Mouse (Mus musculus): ENCODE measurements around the gene Gnao1. TPM values are rescaled to one million over a fixed set of nuclear protein-coding genes. Genes with fewer than 3 reads are reported as not detected.

Gene Gnao1
- polyA plus RNA-seq (2015; fragmentation: Nextera tagmentation; extraction: Ambion mirVana), result 160 and 173 TPM in 2 replicates

- no peaks in the 10 kb centered on the region for H3K36me3 ChIP-seq
- peaks cover 34% of the 10 kb centered on the region for H3K4me1 ChIP-seq (replicated peaks)
- peak within 1 kb of the TSS; percentile 81 for H3K4me3 ChIP-seq
- no peaks in the 10 kb centered on the region for H3K9me3 ChIP-seq
- no peak; the same call in 1 of the 2 replicates for ATAC-seq (ENCODE audit: low read depth)
- WGBS, result 10% methylated on average over 9 of the region's 9 CpGs
- H3K9ac ChIP-seq, result peak within 1 kb of the TSS; percentile 95
- no peaks in the 10 kb centered on the region; the same call in 1 of the 2 replicates for H3K27me3 ChIP-seq
- H3K27ac ChIP-seq (replicated peaks), result peak within 1 kb of the TSS; percentile 98
- peak within 1 kb of the TSS; percentile 88 for H3K4me2 ChIP-seq
Measured at GRCm38 (mm10) chr8:93809686-93810027, at the start of gene Gnao1. Gene Gnao1 (plus strand): TSS chr8:93809966.

- no peak overlapping the region for H3K9ac ChIP-seq
- ATAC-seq (ENCODE audit: low read depth), result no peak
Measured at GRCm38 (mm10) chr8:93777605-93778004, 32.2 kb upstream of the Gnao1 start.

GRCm38 (mm10) chr8:93809226-93809625 is 540 bp upstream of the Gnao1 start:
- Histone ChIP-seq H3K9me3 (no peaks in the 10 kb centered on the region), H3K36me3 (no peaks in the 10 kb centered on the region), H3K4me1 (replicated peaks) (peaks cover 29% of the 10 kb centered on the region), H3K9ac (peak overlapping the region; percentile 95; the same call in 1 of the 2 replicates), H3K4me3 (no peak overlapping the region), H3K4me2 (no peak overlapping the region), H3K27ac (replicated peaks) (no peak overlapping the region), H3K27me3 (no peaks in the 10 kb centered on the region; the same call in 1 of the 2 replicates)
- ATAC-seq (ENCODE audit: low read depth), result no peak
- WGBS, result 82% methylated on average over 3 of the region's 3 CpGs

More at GRCm38 (mm10) chr8:93777605-93778004, 32.2 kb upstream of the Gnao1 start:
- 64% methylated on average over 3 of the region's 3 CpGs for WGBS
- Histone ChIP-seq H3K27ac (replicated peaks) (no peak overlapping the region), H3K36me3 (no peaks in the 10 kb centered on the region), H3K4me3 (no peak overlapping the region), H3K4me2 (no peak overlapping the region), H3K27me3 (no peaks in the 10 kb centered on the region), H3K9me3 (no peaks in the 10 kb centered on the region), H3K4me1 (replicated peaks) (0 out of 2 replicates have a peak, but pooled peaks cover 4% of the 10 kb centered on the region)

- Histone ChIP-seq H3K4me3 (peak overlapping the region; percentile 81), H3K36me3 (no peaks in the 10 kb centered on the region), H3K4me2 (peak overlapping the region; percentile 88), H3K27me3 (no peaks in the 10 kb centered on the region; the same call in 1 of the 2 replicates), H3K4me1 (replicated peaks) (peaks cover 39% of the 10 kb centered on the region), H3K9ac (peak overlapping the region; percentile 95), H3K9me3 (no peaks in the 10 kb centered on the region), H3K27ac (replicated peaks) (peak overlapping the region; percentile 98)
- peak; percentile 87 for ATAC-seq (ENCODE audit: low read depth)
- under 1% methylated on average over 33 of the region's 116 CpGs for WGBS
Measured at GRCm38 (mm10) chr8:93810028-93810858, 477 bp downstream of the Gnao1 start.

- Histone ChIP-seq H3K9me3 (no peaks in the 10 kb centered on the region), H3K4me1 (replicated peaks) (peaks cover 47% of the 10 kb centered on the region), H3K4me3 (peak overlapping the region; percentile 81), H3K27me3 (no peaks in the 10 kb centered on the region; the same call in 1 of the 2 replicates), H3K9ac (peak overlapping the region; percentile 95), H3K36me3 (no peaks in the 10 kb centered on the region), H3K4me2 (peak overlapping the region; percentile 88), H3K27ac (replicated peaks) (peak overlapping the region; percentile 98)
- under 1% methylated on average over 49 of the region's 53 CpGs for WGBS
- ATAC-seq (ENCODE audit: low read depth), result peak; percentile 44
Measured at GRCm38 (mm10) chr8:93810859-93811602, 1.3 kb downstream of the Gnao1 start.

GRCm38 (mm10) chr8:93811719-93812475 is 2.1 kb downstream of the Gnao1 start:
- WGBS, result 7% methylated on average over 20 of the region's 20 CpGs
- Histone ChIP-seq H3K9ac (peak overlapping the region; percentile 95), H3K9me3 (no peaks in the 10 kb centered on the region), H3K27ac (replicated peaks) (peak overlapping the region; percentile 98), H3K36me3 (peaks cover 8% of the 10 kb centered on the region; the same call in 1 of the 2 replicates), H3K4me3 (peak overlapping the region; percentile 81), H3K4me2 (peak overlapping the region; percentile 88), H3K27me3 (no peaks in the 10 kb centered on the region; the same call in 1 of the 2 replicates), H3K4me1 (replicated peaks) (peaks cover 56% of the 10 kb centered on the region)
- no peak for ATAC-seq (ENCODE audit: low read depth)

- H3K9me3 ChIP-seq, result no peaks in the 10 kb centered on the region
- ATAC-seq (ENCODE audit: low read depth), result peak; percentile 3; the same call in 1 of the 2 replicates
- H3K4me2 ChIP-seq, result peak overlapping the region; percentile 88
- no peaks in the 10 kb centered on the region; the same call in 1 of the 2 replicates for H3K27me3 ChIP-seq
- peak overlapping the region; percentile 81 for H3K4me3 ChIP-seq
- H3K4me1 ChIP-seq (replicated peaks), result peaks cover 57% of the 10 kb centered on the region
- peaks cover 9% of the 10 kb centered on the region for H3K36me3 ChIP-seq
- 3% methylated on average over 35 of the region's 35 CpGs for WGBS
- H3K9ac ChIP-seq, result peak overlapping the region; percentile 95
- H3K27ac ChIP-seq (replicated peaks), result peak overlapping the region; percentile 98
Measured at GRCm38 (mm10) chr8:93812566-93813404, 3.0 kb downstream of the Gnao1 start.

GRCm38 (mm10) chr8:93813405-93813761 is 3.6 kb downstream of the Gnao1 start:
- Histone ChIP-seq H3K9ac (peak overlapping the region; percentile 95), H3K4me2 (peak overlapping the region; percentile 88), H3K4me1 (replicated peaks) (peaks cover 57% of the 10 kb centered on the region), H3K9me3 (no peaks in the 10 kb centered on the region), H3K27ac (replicated peaks) (peak overlapping the region; percentile 98), H3K27me3 (no peaks in the 10 kb centered on the region; the same call in 1 of the 2 replicates), H3K4me3 (peak overlapping the region; percentile 81), H3K36me3 (peaks cover 15% of the 10 kb centered on the region)
- under 1% methylated on average over 26 of the region's 26 CpGs for WGBS
- ATAC-seq (ENCODE audit: low read depth), result peak; percentile 51

GRCm38 (mm10) chr8:93814266-93814665 is 4.5 kb downstream of the Gnao1 start:
- 49% methylated on average over 6 of the region's 6 CpGs for WGBS
- Histone ChIP-seq H3K4me1 (replicated peaks) (peaks cover 55% of the 10 kb centered on the region), H3K4me2 (peak overlapping the region; percentile 88), H3K36me3 (peaks cover 24% of the 10 kb centered on the region), H3K4me3 (peak overlapping the region; percentile 81), H3K9ac (peak overlapping the region; percentile 95), H3K27me3 (no peaks in the 10 kb centered on the region; the same call in 1 of the 2 replicates), H3K27ac (replicated peaks) (0 out of 2 replicates have a peak overlapping the region, but pooled peaks have one; percentile 49), H3K9me3 (no peaks in the 10 kb centered on the region)
- no peak for ATAC-seq (ENCODE audit: low read depth)

- H3K27me3 ChIP-seq, result no peaks in the 10 kb centered on the region; the same call in 1 of the 2 replicates
- peaks cover 54% of the 10 kb centered on the region for H3K4me1 ChIP-seq (replicated peaks)
- H3K36me3 ChIP-seq, result peaks cover 33% of the 10 kb centered on the region
- H3K9me3 ChIP-seq, result no peaks in the 10 kb centered on the region
- H3K4me2 ChIP-seq, result no peak overlapping the region
- H3K9ac ChIP-seq, result no peak overlapping the region
- WGBS, result 76% methylated on average over 6 of the region's 6 CpGs
- H3K27ac ChIP-seq (replicated peaks), result no peak overlapping the region
- H3K4me3 ChIP-seq, result no peak overlapping the region
- no peak for ATAC-seq (ENCODE audit: low read depth)
Measured at GRCm38 (mm10) chr8:93816226-93816625, 6.5 kb downstream of the Gnao1 start.

GRCm38 (mm10) chr8:93817366-93817765 is 7.6 kb downstream of the Gnao1 start:
- ATAC-seq (ENCODE audit: low read depth), result no peak
- H3K9me3 ChIP-seq, result no peaks in the 10 kb centered on the region
- no peak overlapping the region for H3K27ac ChIP-seq (replicated peaks)
- H3K9ac ChIP-seq, result no peak overlapping the region
- no peak overlapping the region for H3K4me3 ChIP-seq
- 94% methylated on average over 1 of the region's 1 CpGs for WGBS
- H3K4me1 ChIP-seq (replicated peaks), result peaks cover 49% of the 10 kb centered on the region
- peaks cover 39% of the 10 kb centered on the region for H3K36me3 ChIP-seq
- H3K4me2 ChIP-seq, result no peak overlapping the region
- no peaks in the 10 kb centered on the region; the same call in 1 of the 2 replicates for H3K27me3 ChIP-seq
